Mouse (Mus musculus) Patski (cell line): ENCODE data around the gene Olfr71. TPM values are rescaled to one million over a fixed set of nuclear protein-coding genes. Genes with fewer than 3 reads are reported as not detected.

Source experiments
- ATAC-seq: fragments of 100-300 bp; one replicate; pipeline ENCODE4 v1.8.0; 2021
- CTCF ChIA-PET: fragments of 350-600 bp; sonication (Branson Sonifier 250); formaldehyde crosslinking; loops from one replicate; lab custom pipeline; 2022; ENCODE audit warnings: inconsistent platforms; lab: Charles Lee
- POLR2A ChIA-PET: fragments of 350-600 bp; sonication (Branson Sonifier 250); formaldehyde crosslinking; loops from one replicate; lab custom pipeline; 2022; ENCODE audit warnings: antibody characterized with exemption, inconsistent platforms; lab: Charles Lee
- DNase-seq: peaks from one replicate; pipeline ENCODE4 v3.0.0-alpha.2; 2011; ENCODE audit warnings: low read depth, low spot score
- H3K27me3 ChIP-seq: fragments of 371-371 bp; one replicate; pipeline ENCODE4 v1.5.1; 2021
- CTCF ChIP-seq: fragments of 100-300 bp; IDR thresholded peaks from one replicate; pipeline ENCODE4 v1.5.1; 2021
- in situ Hi-C: fragments of 300-500 bp; cut with MboI; formaldehyde crosslinking; loops from 3 replicates; pipeline ENCODE4 v1.11.1; 2018; ENCODE audit warnings: low pct_unique_long_range_greater_than_20kb, mixed read lengths
- polyA plus RNA-seq: library from polyadenylated mRNA; unstranded; gene quantifications from one replicate; pipeline ENCODE4 v1.2.3, GENCODE M21; 2021

The Olfr71 gene
- polyA plus RNA-seq: not detected

DNA sequence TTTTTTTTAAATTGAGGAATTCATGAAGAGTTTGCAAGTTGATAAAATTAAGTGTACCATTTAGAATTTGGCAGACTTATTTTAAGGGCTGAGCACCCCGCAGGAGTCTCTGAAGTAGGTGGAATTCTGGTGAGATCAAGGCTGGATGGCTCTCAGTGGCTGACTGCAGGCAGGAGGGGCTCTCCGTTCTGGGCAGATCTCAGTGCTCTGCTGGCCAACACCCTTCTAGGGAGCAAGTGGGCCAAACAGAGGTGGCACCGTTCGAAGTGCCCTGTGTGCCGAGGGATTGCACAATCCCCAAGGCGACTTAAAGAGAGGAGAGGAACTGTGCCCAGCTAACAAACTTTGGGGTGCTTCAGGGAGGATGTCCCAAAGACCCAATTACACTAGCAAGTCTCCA is at the start of gene Olfr71:
Gene Olfr71, minus strand, starts transcription at position 387 of the 400 bp plus-strand sequence.
- ATAC-seq: no peak
- POLR2A ChIA-PET: no interaction called here

DNA sequence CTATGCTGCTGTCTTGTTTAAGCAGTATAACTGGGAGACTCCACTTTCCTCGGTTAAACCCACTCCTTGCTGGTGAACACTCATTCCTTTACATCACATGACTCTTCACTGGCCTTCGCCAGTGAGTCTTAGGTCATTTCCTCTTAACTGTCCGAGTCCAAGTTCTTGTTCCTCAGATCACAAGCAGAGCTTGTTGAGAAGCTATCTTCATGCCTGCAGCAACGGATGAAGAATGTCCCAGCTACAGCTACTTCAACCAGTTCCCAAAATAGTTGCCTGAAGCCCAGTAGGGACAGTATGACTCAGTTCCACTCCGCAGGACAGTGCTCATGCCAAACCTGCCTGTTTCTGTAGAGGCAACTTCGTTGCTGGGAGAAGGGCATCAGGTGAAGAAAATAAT is 47.2 kb upstream of the Olfr71 start:
- POLR2A ChIA-PET: interaction anchor here (0.7 kb wide), 1 partner anchor 10 kb away, joined by 7 read pairs; no protein-coding TSS in a partner anchor
- DNase-seq (no peak), ATAC-seq (no peak)
- CTCF ChIA-PET: interaction anchor here (0.9 to 1.1 kb wide), 2 partner anchors 11 to 12 kb away, joined by 3 to 5 read pairs; no protein-coding TSS in a partner anchor
- in situ Hi-C loops: no loop called here
- TF ChIP-seq CTCF: no peak
- no peaks in the 10 kb centered on the region for H3K27me3 ChIP-seq

More for the DNA sequence above, at the start of gene Olfr71:
- CTCF ChIA-PET: interaction anchor here (1.7 to 3.5 kb wide), 2 partner anchors 38 to 80 kb away, joined by 5 to 32 read pairs; no protein-coding TSS in a partner anchor
- no peak for TF ChIP-seq CTCF
- no peak for DNase-seq
- in situ Hi-C loops: loop anchor here (5.0 kb wide), 2 partner anchors 38 to 78 kb away; partner anchors contain the start of gene Npr2
- H3K27me3 ChIP-seq: no peaks in the 10 kb centered on the region

DNA sequence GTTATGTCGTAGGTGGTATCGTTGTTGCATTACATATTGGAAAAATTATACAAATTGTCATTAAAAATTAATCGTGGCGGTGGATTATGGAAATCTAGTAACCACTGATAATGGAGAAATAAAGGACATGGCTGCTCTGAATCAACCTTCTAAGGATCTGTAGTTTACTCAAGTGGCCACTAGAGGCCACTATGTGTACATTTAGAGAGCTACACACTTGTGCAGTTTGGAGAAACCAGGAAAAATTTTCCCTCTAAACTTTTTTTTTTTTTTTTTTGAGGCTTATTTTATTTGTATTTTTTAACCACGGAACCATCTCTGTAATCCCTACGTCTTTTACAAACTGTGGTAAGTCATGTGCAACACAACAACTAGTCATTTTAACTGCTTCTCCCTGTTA is 35.1 kb upstream of the Olfr71 start:
- POLR2A ChIA-PET: no interaction called here
- CTCF ChIA-PET: interaction anchor here (0.5 to 2.9 kb wide), 7 partner anchors 11 to 130 kb away, joined by 3 to 9 read pairs (median 5); partner anchors contain the start of gene Reck
- peak; percentile 51 for ATAC-seq
- TF ChIP-seq CTCF: peak; percentile 43
- in situ Hi-C loops: loop anchor here (5.0 kb wide), 1 partner anchor 122 kb away; no protein-coding TSS in a partner anchor
- no peaks in the 10 kb centered on the region for H3K27me3 ChIP-seq
- DNase-seq: no peak

DNA sequence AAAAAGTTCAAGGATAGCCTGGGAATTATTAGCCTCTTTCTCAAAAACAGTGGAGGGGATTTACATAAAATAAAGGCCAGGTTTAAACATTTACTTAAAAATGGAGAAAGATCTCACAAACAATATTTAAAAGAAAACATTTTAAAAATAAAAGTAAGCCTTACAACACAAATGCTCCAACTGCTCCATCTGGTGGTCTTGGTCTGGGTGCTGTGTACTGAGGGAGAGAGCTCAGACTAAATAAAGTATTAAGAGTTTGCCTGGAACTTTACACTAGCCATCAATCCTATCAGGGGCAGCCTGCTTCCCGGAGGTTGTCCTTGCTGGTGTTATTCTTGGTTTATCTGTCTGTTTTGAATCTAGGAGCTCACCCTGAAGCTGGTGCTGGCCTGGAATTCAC is 33.0 kb upstream of the Olfr71 start:
- in situ Hi-C loops: no loop called here
- no peaks in the 10 kb centered on the region for H3K27me3 ChIP-seq
- no peak for DNase-seq
- POLR2A ChIA-PET: interaction anchor here (0.6 kb wide), 1 partner anchor 292 kb away, joined by 3 read pairs; no protein-coding TSS in a partner anchor
- no peak for ATAC-seq
- CTCF ChIA-PET: interaction anchor here (1.4 to 1.6 kb wide), 3 partner anchors 14 to 113 kb away, joined by 3 to 6 read pairs (median 3); partner anchors contain the start of gene Spaar
- no peak for TF ChIP-seq CTCF

DNA sequence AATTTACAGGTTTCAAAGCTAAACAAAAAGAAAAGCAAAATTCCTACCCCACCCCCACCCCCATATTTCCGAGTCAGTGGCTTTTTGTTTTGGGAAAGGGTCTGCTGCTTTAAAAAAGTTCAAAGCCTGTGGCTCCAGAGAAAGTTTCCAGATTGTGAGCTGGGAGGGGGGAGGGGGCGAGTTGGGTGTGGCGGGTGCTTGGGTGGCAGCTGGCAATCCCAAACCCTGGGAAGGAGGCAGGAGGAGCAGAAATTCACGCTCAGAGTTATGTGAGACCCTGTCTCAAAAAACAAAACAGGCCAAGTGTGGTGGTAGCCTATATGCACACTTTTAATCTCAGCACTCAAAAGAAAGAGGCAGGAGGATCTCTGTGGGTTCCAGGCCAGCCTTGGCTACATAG is 32.6 kb upstream of the Olfr71 start:
- in situ Hi-C loops: no loop called here
- H3K27me3 ChIP-seq: no peaks in the 10 kb centered on the region
- ChIA-PET CTCF (interaction anchor here (1.4 to 1.5 kb wide), 2 partner anchors 13 to 16 kb away, joined by 3 read pairs; partner anchors contain the start of gene Spaar), POLR2A (interaction anchor here (0.6 kb wide), 1 partner anchor 293 kb away, joined by 3 read pairs; no protein-coding TSS in a partner anchor)
- TF ChIP-seq CTCF: no peak
- DNase-seq (no peak), ATAC-seq (no peak)

DNA sequence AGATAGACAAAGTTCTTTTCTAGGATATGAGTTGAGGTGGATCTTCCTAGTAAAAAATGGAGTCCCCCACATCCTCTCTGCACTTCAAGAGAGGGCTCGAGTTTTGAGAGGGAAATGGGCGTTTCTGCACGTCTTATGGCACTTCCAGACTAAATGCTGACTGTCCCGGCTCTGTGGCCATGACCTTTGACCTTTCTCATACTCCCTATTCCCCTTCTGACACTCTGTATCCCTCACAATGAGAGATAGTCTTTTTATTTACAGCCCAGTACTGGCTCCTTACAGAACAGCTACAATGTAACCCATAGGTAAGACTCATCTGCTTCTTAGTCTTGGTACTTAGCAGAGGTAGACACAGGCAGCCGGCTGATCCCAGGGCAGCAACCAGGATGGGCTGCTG is 31.5 kb upstream of the Olfr71 start:
- ChIA-PET CTCF (no interaction called here), POLR2A (no interaction called here)
- ATAC-seq (no peak), DNase-seq (no peak)
- H3K27me3 ChIP-seq: no peaks in the 10 kb centered on the region
- in situ Hi-C loops: no loop called here
- no peak for TF ChIP-seq CTCF

DNA sequence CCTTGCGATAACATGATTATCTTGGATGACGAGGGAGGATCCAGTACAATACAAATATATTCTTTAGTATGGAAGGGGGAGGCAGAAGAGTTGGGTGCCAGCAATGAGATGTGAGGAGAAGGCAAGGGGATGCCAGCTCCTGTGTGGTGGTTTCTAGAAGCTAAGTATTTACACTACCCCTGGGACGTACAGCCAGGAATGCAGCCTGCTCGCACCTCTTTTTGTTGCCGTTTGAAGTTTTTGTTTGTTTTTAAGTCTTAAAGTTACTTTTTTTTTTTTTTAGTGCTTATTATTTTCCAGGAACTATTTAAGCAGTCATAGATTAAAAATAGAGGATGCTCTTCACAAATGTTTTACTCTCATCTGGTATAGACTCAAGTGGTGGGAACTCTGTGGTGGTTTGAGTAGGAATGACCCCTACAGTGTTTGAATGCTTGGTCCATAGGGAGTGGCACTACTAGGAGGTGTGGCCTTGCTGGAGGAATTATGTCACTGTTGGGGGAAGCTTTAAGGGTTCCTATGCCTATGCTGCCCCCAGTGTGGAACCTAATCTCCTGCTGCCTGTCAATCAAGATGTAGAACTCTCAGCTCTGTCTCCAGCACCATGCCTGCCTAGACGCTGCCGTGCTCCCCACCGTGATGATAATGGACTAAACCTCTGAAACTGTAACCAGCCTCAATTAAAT is 29.1 kb upstream of the Olfr71 start:
- H3K27me3 ChIP-seq: no peaks in the 10 kb centered on the region
- no peak for TF ChIP-seq CTCF
- in situ Hi-C loops: no loop called here
- POLR2A ChIA-PET: interaction anchor here (0.6 kb wide), 1 partner anchor 331 kb away, joined by 4 read pairs; no protein-coding TSS in a partner anchor
- no peak for DNase-seq
- ATAC-seq: no peak
- CTCF ChIA-PET: interaction anchor here (1.1 kb wide), 1 partner anchor 14 kb away, joined by 5 read pairs; no protein-coding TSS in a partner anchor

DNA sequence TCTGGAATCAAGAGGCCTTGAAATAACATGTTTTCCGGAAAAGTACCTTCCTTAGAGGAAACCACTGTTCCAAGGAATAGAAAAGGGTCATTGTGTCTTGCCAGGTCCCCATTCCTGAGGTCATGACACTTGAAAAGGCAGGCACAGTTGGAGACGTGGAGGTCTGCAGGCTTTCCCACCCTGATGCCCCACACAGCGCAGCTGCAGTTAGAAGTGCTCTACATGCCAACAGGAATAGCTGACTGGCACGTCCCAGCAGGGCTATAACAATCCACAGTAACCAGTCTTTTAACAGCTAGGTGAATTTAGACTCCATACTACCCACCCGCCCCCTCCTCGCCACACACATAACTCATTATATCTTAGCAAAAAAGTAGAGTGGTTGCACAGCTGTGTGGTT is 27.1 kb upstream of the Olfr71 start:
- no peak for DNase-seq
- TF ChIP-seq CTCF: no peak
- ChIA-PET POLR2A (no interaction called here), CTCF (interaction anchor here (1.1 kb wide), 1 partner anchor 26 kb away, joined by 3 read pairs; no protein-coding TSS in a partner anchor)
- in situ Hi-C loops: no loop called here
- ATAC-seq: no peak
- H3K27me3 ChIP-seq: no peaks in the 10 kb centered on the region

DNA sequence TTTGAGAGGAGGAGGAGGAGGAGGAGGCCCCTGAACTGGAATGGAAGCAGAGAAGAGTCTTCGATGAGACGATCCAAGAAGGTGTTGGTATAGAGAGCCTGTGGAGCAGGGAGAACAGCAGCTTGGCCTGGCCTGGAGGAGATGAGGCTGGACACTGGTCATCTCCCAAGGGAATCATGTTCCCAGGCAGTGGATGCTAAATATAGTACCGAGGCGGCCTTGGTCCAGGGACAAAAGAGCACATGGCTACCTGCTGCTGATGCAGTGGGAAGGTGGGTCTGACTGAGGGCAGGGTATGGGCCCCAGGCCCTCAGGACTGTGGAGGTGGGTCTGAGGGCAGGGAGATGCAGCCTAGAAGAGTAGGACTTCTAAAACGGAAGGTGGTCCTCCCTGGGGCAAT is 23.1 kb upstream of the Olfr71 start:
- H3K27me3 ChIP-seq: no peaks in the 10 kb centered on the region
- ATAC-seq: no peak
- ChIA-PET CTCF (interaction anchor here (1.4 to 2.1 kb wide), 2 partner anchors 12 to 15 kb away, joined by 4 to 7 read pairs; no protein-coding TSS in a partner anchor), POLR2A (no interaction called here)
- DNase-seq: no peak
- TF ChIP-seq CTCF: no peak
- in situ Hi-C loops: no loop called here

DNA sequence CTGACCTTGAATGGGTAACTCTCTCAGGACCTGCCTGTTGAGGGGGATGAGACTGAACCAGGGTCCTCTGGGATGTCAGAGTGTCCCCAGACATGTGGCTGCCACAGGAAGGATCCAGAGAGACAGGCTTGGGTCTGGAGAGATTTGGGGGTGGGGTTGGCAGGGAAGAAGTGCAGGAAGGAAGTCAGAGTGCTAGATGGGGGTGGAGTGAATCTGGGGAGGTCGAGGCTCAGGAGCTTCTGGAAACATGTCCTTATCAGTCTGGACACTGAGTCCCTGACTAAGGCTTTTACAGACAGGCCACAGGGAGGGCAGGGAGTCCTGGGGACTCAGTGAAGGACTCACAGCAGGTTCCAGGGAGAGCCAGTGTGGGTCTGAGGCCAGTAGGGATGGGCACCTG is 22.1 kb upstream of the Olfr71 start:
- ChIA-PET CTCF (interaction anchor here (1.5 to 2.1 kb wide), 2 partner anchors 16 to 31 kb away, joined by 3 to 7 read pairs; no protein-coding TSS in a partner anchor), POLR2A (interaction anchor here (0.5 kb wide), 1 partner anchor 136 kb away, joined by 3 read pairs; no protein-coding TSS in a partner anchor)
- DNase-seq (no peak), ATAC-seq (no peak)
- in situ Hi-C loops: no loop called here
- no peaks in the 10 kb centered on the region for H3K27me3 ChIP-seq
- no peak for TF ChIP-seq CTCF
